Mouse (Mus musculus): Measurements from ENCODE around the gene Nupl2. TPM values are rescaled to one million over a fixed set of nuclear protein-coding genes. Genes with fewer than 3 reads are reported as not detected.

The Nupl2 gene
- 6.3 and 11.9 TPM in 2 replicates for polyA plus RNA-seq (2015; fragmentation: Nextera tagmentation; extraction: Ambion mirVana)

DNA sequence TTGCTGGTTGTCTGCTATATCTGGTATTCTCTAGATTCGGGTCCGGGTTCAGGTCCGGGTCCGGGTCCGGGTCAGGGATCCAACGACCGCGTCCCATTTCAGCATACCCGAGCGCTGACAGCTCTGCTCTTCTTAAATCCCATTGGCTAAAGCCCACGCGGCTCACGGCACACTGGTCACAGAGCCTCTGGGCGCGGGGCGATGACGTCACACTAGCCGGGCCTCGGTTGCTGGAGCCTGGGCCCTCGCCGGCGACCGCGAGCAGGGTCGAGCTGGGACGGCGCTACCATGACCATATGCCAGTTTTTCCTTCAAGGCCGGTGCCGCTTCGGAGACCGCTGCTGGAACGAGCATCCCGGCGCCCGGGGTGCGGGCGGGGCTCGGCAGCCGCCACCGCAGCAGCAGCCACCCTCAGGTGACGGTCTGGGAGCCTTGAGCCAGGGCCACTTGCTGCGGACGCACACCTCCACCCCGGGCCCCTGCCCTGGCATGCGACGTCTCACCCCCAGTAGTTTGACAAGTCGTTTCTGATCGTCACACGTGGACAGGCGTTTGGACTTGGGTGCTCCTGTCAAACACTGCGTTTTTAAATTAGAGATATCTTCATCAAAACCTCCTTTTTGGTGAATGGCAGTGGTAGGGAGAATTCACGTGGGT lies at the start of gene Nupl2:
Gene Nupl2 (plus strand): TSS at position 175 of the 657 bp plus-strand sequence.

Other genes starting within 250 kb of the Nupl2 start
- gene Fam126a, start 134.3 kb upstream of the Nupl2 start, polyA plus RNA-seq (2015; fragmentation: Nextera tagmentation; extraction: Ambion mirVana): 17.6 and 25.9 TPM in 2 replicates
- 43.0 and 48.0 TPM in 2 replicates for gene Klhl7, start 64.4 kb upstream of the Nupl2 start, polyA plus RNA-seq (2015; fragmentation: Nextera tagmentation; extraction: Ambion mirVana)
- gene Kcnh2, start 186.6 kb downstream of the Nupl2 start, polyA plus RNA-seq (2015; fragmentation: Nextera tagmentation; extraction: Ambion mirVana): 7.7 and 11.6 TPM in 2 replicates
- 2.4 and 3.8 TPM in 2 replicates for gene Nos3, start 199.8 kb downstream of the Nupl2 start, polyA plus RNA-seq (2015; fragmentation: Nextera tagmentation; extraction: Ambion mirVana)
- gene Atg9b, start 227.2 kb downstream of the Nupl2 start, polyA plus RNA-seq (2015; fragmentation: Nextera tagmentation; extraction: Ambion mirVana): 0.52 and 0.80 TPM in 2 replicates
- gene Abcb8, start 228.7 kb downstream of the Nupl2 start, polyA plus RNA-seq (2015; fragmentation: Nextera tagmentation; extraction: Ambion mirVana): 23.5 and 43.7 TPM in 2 replicates
- gene Asic3, start 248.4 kb downstream of the Nupl2 start, polyA plus RNA-seq (2015; fragmentation: Nextera tagmentation; extraction: Ambion mirVana): 0.18 TPM in 1 of 2 replicates, not detected in the other

Measured in adrenal gland, postnatal 0 days (tissue).